Mouse (Mus musculus) olfactory bulb, adult 2 months (tissue): ENCODE data around the gene Chek2.

Experiments used
- CTCF ChIP-seq: fragments of 200-500 bp; IDR thresholded peaks from 2 replicates; pipeline ENCODE4 v1.5.1; 2012; ENCODE audit warnings: low read depth, mild to moderate bottlenecking, low read length, moderate library complexity; ENCODE audit not compliant: insufficient read depth
- POLR2A ChIP-seq: fragments of 200-500 bp; IDR thresholded peaks from 2 replicates; pipeline ENCODE4 v1.6.1; 2012; ENCODE audit warnings: mild to moderate bottlenecking, low read depth, low read length, moderate library complexity; ENCODE audit not compliant: insufficient read depth

- TF ChIP-seq POLR2A, result no peak
- TF ChIP-seq CTCF, result no peak
Measured at GRCm38 (mm10) chr5:110808821-110809666, 30.7 kb upstream of the Chek2 start.
